Mouse (Mus musculus) limb, embryonic 14.5 days (tissue): ENCODE results near the gene Nkain2. TPM values are rescaled to one million over a fixed set of nuclear protein-coding genes. Genes with fewer than 3 reads are reported as not detected.

Experiments used
- ATAC-seq: fragments of 200-750 bp; cut with Nextera tagmentation; 2 replicates; pipeline ENCODE4 v1.8.0; 2017; ENCODE audit warnings: low read depth, moderate number of reproducible peaks, moderate TSS enrichment; ENCODE audit not compliant: low FRiP score
- DNase-seq: peaks from one replicate; pipeline ENCODE4 v3.0.0-alpha.2; 2015; ENCODE audit warnings: low spot score
- H3K27ac ChIP-seq: fragments of 300-500 bp; sonication (generic); replicated peaks from 2 replicates; pipeline ENCODE4 v1.5.1; 2014; ENCODE audit warnings: low read depth, mild to moderate bottlenecking, low read length, moderate library complexity, mixed read lengths
- H3K27me3 ChIP-seq: fragments of 300-500 bp; sonication (generic); 2 replicates; pipeline ENCODE4 v1.6.1; 2014; ENCODE audit warnings: low read length, mixed read lengths; ENCODE audit not compliant: control insufficient read depth, insufficient read depth
- H3K36me3 ChIP-seq: fragments of 300-500 bp; sonication (generic); 2 replicates; pipeline ENCODE4 v1.6.1; 2014; ENCODE audit warnings: mild to moderate bottlenecking, low read length, moderate library complexity, mixed read lengths; ENCODE audit not compliant: control insufficient read depth, insufficient read depth
- H3K4me1 ChIP-seq: fragments of 300-500 bp; sonication (generic); 2 replicates; pipeline ENCODE4 v1.6.1; 2014; ENCODE audit warnings: antibody characterized with exemption, low read length, mixed read lengths; ENCODE audit not compliant: control insufficient read depth, insufficient read depth
- H3K4me2 ChIP-seq: fragments of 300-500 bp; sonication (generic); replicated peaks from 2 replicates; pipeline ENCODE4 v1.6.1; 2014; ENCODE audit warnings: low read depth, mild to moderate bottlenecking, low read length, moderate library complexity; ENCODE audit not compliant: severe bottlenecking
- H3K4me3 ChIP-seq: fragments of 300-500 bp; sonication (generic); replicated peaks from 2 replicates; pipeline ENCODE4 v1.5.1; 2014; ENCODE audit warnings: low read length
- H3K9ac ChIP-seq: fragments of 300-500 bp; sonication (generic); 2 replicates; pipeline ENCODE4 v1.6.1; 2014; ENCODE audit warnings: mild to moderate bottlenecking, low read depth, low read length, moderate library complexity; ENCODE audit not compliant: severe bottlenecking
- H3K9me3 ChIP-seq: fragments of 300-500 bp; sonication (generic); 2 replicates; pipeline ENCODE4 v1.6.1; 2016; ENCODE audit warnings: low read length; ENCODE audit not compliant: control insufficient read depth
- POLR2A ChIP-seq: fragments of 200-500 bp; IDR thresholded peaks from 2 replicates; pipeline ENCODE4 v1.8.0; 2012; ENCODE audit warnings: inconsistent platforms, mild to moderate bottlenecking, moderate library complexity, borderline replicate concordance; ENCODE audit not compliant: insufficient read depth, insufficient read length; ENCODE audit errors: extremely low read depth
- WGBS: fragments of 180-500 bp; shearing (Covaris S2); extraction: QIAGEN DNeasy Blood & Tissue Kit; methylation state at CpG from one replicate; pipeline ENCODE4 v1.1.7; 2014; 5-methylcytosine and 5-hydroxymethylcytosine counted together
- polyA plus RNA-seq, 2 experiments: library from polyadenylated mRNA; depleted of rRNA in 1 of 2; stranded (reverse) in 1 of 2; unstranded in 1 of 2; fragments of >200 nt; fragmentation: Nextera tagmentation in 1 of 2; extraction: Ambion mirVana in 1 of 2; gene quantifications; 2 replicates each; pipeline versions ENCODE4 v1.2.1 to v1.2.3; 2012 to 2014

Gene Nkain2
- polyA plus RNA-seq, 2 experiments = 0.43 to 0.55 TPM

DNA sequence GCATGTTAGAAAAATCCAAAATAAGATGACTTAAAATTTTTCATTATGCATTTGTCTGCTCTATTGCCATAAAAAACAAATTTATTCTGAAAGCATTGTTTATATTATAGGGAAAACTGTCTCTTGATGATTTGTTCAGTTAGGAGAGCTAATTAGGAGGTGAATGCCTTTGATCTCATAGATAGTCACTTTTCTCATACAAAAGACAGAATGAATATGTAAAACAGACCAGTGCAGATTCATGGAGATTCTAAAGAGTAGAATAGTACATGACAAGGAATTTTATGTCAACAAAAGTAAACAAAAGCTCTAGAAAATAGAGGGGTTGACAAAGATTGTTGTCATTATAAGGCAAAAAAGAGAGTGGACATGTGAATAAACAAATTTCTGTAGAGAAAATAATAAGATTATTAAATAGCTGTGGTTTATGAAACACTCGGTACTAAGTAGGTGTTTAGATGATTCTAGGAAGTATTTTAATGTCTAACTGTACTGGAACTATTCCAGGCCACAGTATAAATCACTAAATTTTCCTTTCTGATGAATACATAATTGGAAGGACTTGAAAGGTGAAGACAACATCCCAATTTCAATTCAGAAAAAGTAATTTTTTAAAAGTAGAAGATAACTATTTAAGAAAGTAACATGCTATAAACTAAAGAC is 496.3 kb downstream of the Nkain2 start:
- no peaks in the 10 kb centered on the region for H3K9me3 ChIP-seq
- WGBS = 53% methylated on average over 1 of the region's 1 CpGs
- no peak overlapping the region for H3K9ac ChIP-seq
- H3K27ac ChIP-seq = no peak overlapping the region
- H3K4me1 ChIP-seq = no peaks in the 10 kb centered on the region
- H3K36me3 ChIP-seq = no peaks in the 10 kb centered on the region
- H3K4me2 ChIP-seq = no peak overlapping the region
- H3K4me3 ChIP-seq = no peak overlapping the region
- no peaks in the 10 kb centered on the region for H3K27me3 ChIP-seq
- ATAC-seq = no peak
- no peak for DNase-seq
- TF ChIP-seq POLR2A = no peak

DNA sequence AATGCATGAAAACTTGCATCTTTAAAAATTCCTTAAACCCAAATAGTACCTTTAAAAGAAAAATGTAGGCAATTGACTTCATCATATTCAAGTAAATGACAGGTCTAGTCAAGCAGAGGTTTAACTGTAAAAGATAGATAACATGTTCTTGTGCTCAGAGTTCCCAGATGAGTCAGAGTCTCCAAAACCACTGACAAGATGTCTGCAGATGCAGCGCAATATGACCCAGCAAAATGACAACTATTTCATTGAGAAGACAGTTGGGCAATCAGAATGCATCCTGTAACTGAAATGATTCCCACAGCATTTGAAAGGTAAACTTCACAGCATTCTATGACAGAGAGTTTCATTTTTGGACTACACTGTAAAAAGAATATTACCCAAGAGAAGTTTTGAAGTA is 496.9 kb downstream of the Nkain2 start:
- no peak for DNase-seq

DNA sequence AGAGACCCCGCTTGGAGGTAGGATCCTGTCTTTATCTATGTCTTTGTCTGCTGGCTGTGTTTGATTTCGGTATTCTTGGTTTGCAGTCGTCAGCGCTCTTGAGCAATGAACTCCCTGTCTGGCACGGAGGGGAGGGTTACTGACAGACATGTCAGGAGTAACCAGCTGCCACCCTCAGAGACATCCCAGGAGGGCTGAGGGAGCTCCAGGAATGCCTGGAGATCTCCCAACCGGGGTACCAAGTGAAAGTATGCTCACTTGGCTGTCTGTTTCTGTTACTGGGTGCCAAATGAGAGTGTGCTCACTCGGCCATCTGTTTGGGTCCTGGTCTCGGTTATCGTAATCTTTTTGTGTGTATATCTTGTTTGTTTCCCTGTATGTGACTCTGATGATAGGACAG is 577.5 kb downstream of the Nkain2 start:
- no peak overlapping the region for H3K4me2 ChIP-seq
- WGBS = 92% methylated on average over 9 of the region's 9 CpGs

More for the DNA sequence above, 496.9 kb downstream of the Nkain2 start:
- no peak for ATAC-seq
- H3K4me2 ChIP-seq = no peak overlapping the region
- 91% methylated on average over 1 of the region's 1 CpGs for WGBS
- H3K4me1 ChIP-seq = no peaks in the 10 kb centered on the region
- H3K9ac ChIP-seq = no peak overlapping the region
- no peak for TF ChIP-seq POLR2A
- no peaks in the 10 kb centered on the region for H3K9me3 ChIP-seq
- no peaks in the 10 kb centered on the region for H3K36me3 ChIP-seq
- no peak overlapping the region for H3K27ac ChIP-seq
- no peaks in the 10 kb centered on the region for H3K27me3 ChIP-seq
- H3K4me3 ChIP-seq = no peak overlapping the region

DNA sequence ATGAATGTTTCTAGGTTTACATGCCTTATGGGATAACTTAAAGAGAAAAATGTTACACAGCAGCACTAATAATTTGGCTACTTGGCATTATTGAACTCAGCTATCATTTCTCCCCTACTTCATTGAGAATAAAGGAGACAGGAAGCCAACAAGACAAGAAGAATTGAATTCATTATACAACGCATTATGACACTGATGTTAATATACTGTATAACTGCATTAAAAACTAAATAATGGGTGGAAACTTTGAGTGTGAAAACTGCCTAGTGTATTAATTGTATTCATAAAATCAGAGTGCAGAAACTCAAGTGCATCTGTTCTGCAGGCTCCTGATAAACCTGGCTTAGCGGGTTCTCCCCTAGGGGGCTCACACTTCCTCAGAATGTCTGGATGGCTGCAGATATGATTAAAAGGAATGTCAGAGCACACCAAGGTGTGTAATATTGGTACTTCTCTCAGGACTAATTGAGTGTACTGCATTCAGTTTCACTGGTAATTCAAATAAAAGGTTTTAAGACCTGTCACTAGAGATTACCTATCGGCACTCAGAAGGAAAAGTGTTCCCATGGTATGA is 589.2 kb downstream of the Nkain2 start:
- DNase-seq = no peak
- Histone ChIP-seq H3K27ac (no peak overlapping the region), H3K4me2 (no peak overlapping the region), H3K4me1 (no peaks in the 10 kb centered on the region), H3K36me3 (no peaks in the 10 kb centered on the region), H3K9ac (no peak overlapping the region), H3K4me3 (no peak overlapping the region), H3K9me3 (no peaks in the 10 kb centered on the region), H3K27me3 (no peaks in the 10 kb centered on the region)
- no peak for TF ChIP-seq POLR2A
- WGBS = 60% methylated on average over 3 of the region's 3 CpGs
- no peak for ATAC-seq

More for the DNA sequence above, 577.5 kb downstream of the Nkain2 start:
- Histone ChIP-seq H3K27ac (no peak overlapping the region), H3K4me3 (no peak overlapping the region), H3K36me3 (no peaks in the 10 kb centered on the region), H3K9me3 (peaks cover 8% of the 10 kb centered on the region), H3K4me1 (no peaks in the 10 kb centered on the region), H3K27me3 (no peaks in the 10 kb centered on the region), H3K9ac (no peak overlapping the region)
- no peak for DNase-seq
- no peak for ATAC-seq
- no peak for TF ChIP-seq POLR2A

DNA sequence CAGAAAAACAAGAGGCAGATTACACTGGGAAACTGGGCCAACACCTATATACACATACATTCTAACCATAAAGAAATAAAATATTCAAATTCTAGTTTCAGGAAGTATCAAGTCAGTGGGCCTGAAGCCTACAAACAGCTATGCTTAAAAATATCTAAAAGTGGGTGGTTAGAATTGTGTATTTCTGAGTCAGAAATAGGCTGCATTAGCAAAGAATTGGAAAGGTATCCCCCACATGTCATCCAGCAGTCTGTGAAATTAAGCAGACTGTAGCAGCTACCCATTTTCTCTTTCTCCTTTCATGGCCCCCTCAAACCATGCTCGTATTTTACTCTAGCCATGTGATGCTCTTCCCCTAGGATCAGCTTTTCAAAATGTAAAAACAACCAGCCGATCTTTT is 599.8 kb downstream of the Nkain2 start:
- Histone ChIP-seq H3K4me1 (no peaks in the 10 kb centered on the region), H3K4me2 (no peak overlapping the region), H3K9ac (no peak overlapping the region), H3K27me3 (no peaks in the 10 kb centered on the region), H3K4me3 (no peak overlapping the region), H3K36me3 (no peaks in the 10 kb centered on the region), H3K9me3 (no peaks in the 10 kb centered on the region), H3K27ac (no peak overlapping the region)
- DNase-seq (no peak), ATAC-seq (no peak)
- WGBS = 65% methylated on average over 2 of the region's 2 CpGs
- no peak for TF ChIP-seq POLR2A
